Mouse (Mus musculus): Measurements from ENCODE around the gene Hoxd12.

- no peak for TF ChIP-seq CTCF (IDR thresholded peaks at IDR 0.05; ENCODE audit: control insufficient read depth, insufficient read depth, low read length)
- no peak for TF ChIP-seq POLR2A (IDR thresholded peaks at IDR 0.05; ENCODE audit: borderline replicate concordance, control insufficient read depth, low read depth, low read length)
These were observed 23.6 kb downstream of the Hoxd12 start for GRCm38 (mm10) chr2:74698201-74699052.
